Mouse (Mus musculus) adrenal gland, postnatal 0 days (tissue): ENCODE results near the gene Gm21915. TPM values are rescaled to one million over a fixed set of nuclear protein-coding genes. Genes with fewer than 3 reads are reported as not detected.

Experiments used
- polyA plus RNA-seq: library from polyadenylated mRNA; unstranded; fragments of >200 nt; fragmentation: Nextera tagmentation; extraction: Ambion mirVana; gene quantifications from 2 replicates; pipeline ENCODE4 v1.2.1, GENCODE M21; 2015

Gene Gm21915
- not detected in 2 replicates for polyA plus RNA-seq

GRCm38 (mm10) chr9:40670313-40670712 is at the start of gene Gm21915:
TSS of gene Gm21915 (plus strand) at chr9:40670613.

GRCm38 (mm10) chr9:40685801-40686420 is 15.5 kb downstream of the Gm21915 start, which contains the start of gene Clmp:
TSS of gene Clmp (plus strand) at chr9:40685962.

Other genes starting within 250 kb of the Gm21915 start
- gene Gramd1b, start 139.2 kb upstream of the Gm21915 start, polyA plus RNA-seq, result 16.8 and 47.6 TPM in 2 replicates
- gene Clmp, start 15.3 kb downstream of the Gm21915 start, polyA plus RNA-seq, result 16.8 and 31.6 TPM in 2 replicates
- 1,356 and 1,764 TPM in 2 replicates for gene Hspa8, start 130.4 kb downstream of the Gm21915 start, polyA plus RNA-seq
- gene Bsx, start 203.5 kb downstream of the Gm21915 start, polyA plus RNA-seq, result 0.10 and 0.39 TPM in 2 replicates